Mouse (Mus musculus) frontal cortex, postnatal 10 days (tissue): ENCODE data around the gene Nme4.
A peak's percentile ranks its signal among the peaks of the same experiment; 100 is the strongest.

Experiments used
- DNase-seq, 2 experiments: peaks; one replicate each; pipeline ENCODE4 v3.0.0; 2022; ENCODE audit warnings: low spot score in 2 of 2, mixed read lengths in 1 of 2

Gene Nme4

GRCm38 (mm10) chr17:26066488-26067020 is 28.8 kb downstream of the Nme4 start:
- DNase-seq, result no peak

- no peak for DNase-seq
Observed at GRCm38 (mm10) chr17:26064916-26065315, 30.5 kb downstream of the Nme4 start.

GRCm38 (mm10) chr17:26057787-26058567 is 37.4 kb downstream of the Nme4 start:
- DNase-seq, result no peak

GRCm38 (mm10) chr17:26057278-26057677 is 38.1 kb downstream of the Nme4 start:
- DNase-seq, result no peak

GRCm38 (mm10) chr17:26055164-26055563 is 40.2 kb downstream of the Nme4 start:
- no peak for DNase-seq

- DNase-seq, result no peak
Observed at GRCm38 (mm10) chr17:26054133-26054845, 41.1 kb downstream of the Nme4 start.

GRCm38 (mm10) chr17:26052706-26053105 is 42.7 kb downstream of the Nme4 start:
- no peak for DNase-seq

GRCm38 (mm10) chr17:26052074-26052473 is 43.3 kb downstream of the Nme4 start:
- DNase-seq, result no peak

GRCm38 (mm10) chr17:26048118-26048517 is 47.3 kb downstream of the Nme4 start:
- no peak for DNase-seq

- DNase-seq, result no peak
Observed at GRCm38 (mm10) chr17:26046253-26046997, 49.0 kb downstream of the Nme4 start.

GRCm38 (mm10) chr17:26045285-26045684 is 50.1 kb downstream of the Nme4 start:
- no peak for DNase-seq

GRCm38 (mm10) chr17:26043249-26043636 is 52.2 kb downstream of the Nme4 start:
- peak; percentile 70 to 74 for DNase-seq

GRCm38 (mm10) chr17:26042599-26043248 is 52.7 kb downstream of the Nme4 start:
- DNase-seq, result peak; percentile 24 to 48
